Mouse (Mus musculus) gastrocnemius, postnatal 10 days (tissue): ENCODE data around the gene Nrbp1. TPM values are rescaled to one million over a fixed set of nuclear protein-coding genes. Genes with fewer than 3 reads are reported as not detected.

Source experiments
- DNase-seq: peaks from one replicate; pipeline ENCODE4 v3.0.0; 2021; ENCODE audit warnings: mixed read lengths
- long read RNA-seq, 2 experiments: library from polyadenylated mRNA; stranded (forward); transcript quantifications; one replicate each; pipeline ENCODE4 v2.0.0; 2021
- total RNA-seq, 2 experiments: library from RNA; stranded (reverse); gene quantifications; 2 replicates each; pipeline ENCODE4 v1.2.3; 2021

Gene Nrbp1
- total RNA-seq = 10 to 100 TPM; 74.7 to 76.3 TPM
- long read RNA-seq, experiment 1, transcript Nrbp1-207 (19 exons, 2,221 nt) = minor isoform, 5 of 161 reads
- long read RNA-seq, experiment 1, transcript Nrbp1-201 (18 exons, 2,203 nt) = major isoform, 127 of 161 reads
- long read RNA-seq, experiment 1, partial matches to known transcripts = 2 of 161 reads
- long read RNA-seq, experiment 1, other reads (novel, unspliced or antisense) = 27 of 161 reads
- long read RNA-seq, experiment 2, transcript Nrbp1-201 (18 exons, 2,203 nt) = major isoform, 122 of 144 reads
- long read RNA-seq, experiment 2, partial matches to known transcripts = 3 of 144 reads
- long read RNA-seq, experiment 2, other reads (novel, unspliced or antisense) = 17 of 144 reads

DNA sequence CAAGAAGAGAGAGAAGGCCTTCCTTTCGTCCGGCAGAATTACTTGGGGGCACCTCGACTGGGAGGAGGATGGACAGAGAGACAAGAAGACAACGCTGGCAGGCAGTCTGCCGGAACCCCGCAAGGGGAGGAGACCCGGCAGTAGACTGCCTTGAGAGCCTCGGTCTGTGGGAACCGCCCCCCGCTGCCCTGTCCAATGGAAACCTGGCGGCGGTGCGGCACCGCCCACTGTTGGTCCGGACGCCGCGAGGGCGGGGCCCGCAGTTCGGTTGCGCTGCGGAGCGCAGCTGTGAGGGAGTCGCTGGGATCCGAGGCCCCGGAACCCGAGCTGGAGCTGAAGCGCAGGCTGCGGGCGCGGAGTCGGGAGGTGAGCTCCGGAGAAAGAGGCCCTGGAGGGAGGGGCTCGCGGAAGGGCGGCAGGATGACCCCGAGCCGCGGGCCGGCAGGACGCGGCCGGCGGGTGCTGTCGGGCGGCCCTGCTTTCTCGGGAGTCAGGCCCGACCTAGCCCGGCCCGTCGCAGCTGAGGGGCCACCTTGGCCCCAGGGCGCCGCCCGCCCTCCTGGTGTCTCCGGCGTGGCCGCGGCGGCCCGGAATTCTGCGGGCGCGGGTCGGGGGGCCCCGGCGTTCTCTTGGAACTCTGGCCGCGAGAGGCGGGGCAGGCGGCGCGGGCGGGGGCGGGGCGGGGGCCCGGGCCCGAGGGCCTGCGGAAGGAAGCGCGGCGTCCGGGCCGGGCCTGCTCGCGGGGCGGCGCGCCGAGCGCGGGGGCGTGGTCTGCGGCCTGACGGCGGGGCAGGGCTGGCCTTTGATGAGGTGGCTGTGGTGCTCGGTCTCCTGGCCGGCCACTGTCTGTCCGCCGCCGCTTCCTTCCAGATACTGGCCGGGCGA lies at the start of gene Nrbp1, which contains the start of gene Gm9970:
Gene Nrbp1, plus strand, starts transcription at position 228 of the 885 bp plus-strand sequence.
Gene Gm9970, minus strand, starts transcription at position 596 of the 885 bp plus-strand sequence.
- DNase-seq = peak; percentile 98

DNA sequence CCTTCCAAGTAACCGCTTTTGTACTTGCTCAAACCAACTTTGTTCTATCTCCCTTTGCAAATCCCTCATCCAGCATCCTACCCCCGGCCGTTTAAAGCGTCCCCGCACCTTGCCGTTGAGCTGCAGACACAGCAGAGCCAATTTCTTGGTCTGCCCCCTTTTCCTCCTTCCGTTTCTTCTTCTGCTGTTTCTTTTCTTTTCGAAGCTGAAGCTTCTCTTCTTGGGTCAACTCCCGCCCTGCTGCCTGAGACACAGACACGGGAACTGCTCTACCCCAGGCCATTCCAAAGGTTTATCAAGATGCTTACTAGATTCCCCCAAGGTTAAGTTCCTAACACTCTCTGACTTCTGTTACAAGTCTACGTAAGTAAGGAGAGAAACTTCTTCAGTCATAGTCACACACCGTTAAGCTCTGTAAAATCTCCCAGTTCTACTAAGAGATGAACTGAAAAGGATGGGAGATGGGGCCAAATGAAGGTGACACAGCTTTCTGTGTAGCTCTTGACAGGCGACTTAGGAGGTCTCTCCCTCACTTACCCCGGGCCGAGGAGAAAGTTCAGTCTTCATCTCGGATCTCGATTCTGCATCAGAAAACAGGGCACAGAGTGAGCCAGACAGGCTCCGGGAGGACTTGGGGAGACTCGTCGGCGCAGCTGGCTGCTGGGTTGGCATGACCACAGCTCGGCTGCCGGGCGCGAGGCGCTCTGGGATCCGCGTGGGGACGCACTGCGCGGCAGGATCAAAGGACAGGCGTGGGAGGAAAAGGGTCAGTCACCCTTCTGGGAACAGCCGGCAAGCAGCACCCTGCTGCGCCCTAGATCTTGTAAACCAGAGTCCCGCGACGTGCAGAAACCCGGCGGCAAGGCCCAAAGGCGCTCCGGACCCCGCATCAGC lies 48.4 kb upstream of the Nrbp1 start:
- peak; percentile 75 for DNase-seq

DNA sequence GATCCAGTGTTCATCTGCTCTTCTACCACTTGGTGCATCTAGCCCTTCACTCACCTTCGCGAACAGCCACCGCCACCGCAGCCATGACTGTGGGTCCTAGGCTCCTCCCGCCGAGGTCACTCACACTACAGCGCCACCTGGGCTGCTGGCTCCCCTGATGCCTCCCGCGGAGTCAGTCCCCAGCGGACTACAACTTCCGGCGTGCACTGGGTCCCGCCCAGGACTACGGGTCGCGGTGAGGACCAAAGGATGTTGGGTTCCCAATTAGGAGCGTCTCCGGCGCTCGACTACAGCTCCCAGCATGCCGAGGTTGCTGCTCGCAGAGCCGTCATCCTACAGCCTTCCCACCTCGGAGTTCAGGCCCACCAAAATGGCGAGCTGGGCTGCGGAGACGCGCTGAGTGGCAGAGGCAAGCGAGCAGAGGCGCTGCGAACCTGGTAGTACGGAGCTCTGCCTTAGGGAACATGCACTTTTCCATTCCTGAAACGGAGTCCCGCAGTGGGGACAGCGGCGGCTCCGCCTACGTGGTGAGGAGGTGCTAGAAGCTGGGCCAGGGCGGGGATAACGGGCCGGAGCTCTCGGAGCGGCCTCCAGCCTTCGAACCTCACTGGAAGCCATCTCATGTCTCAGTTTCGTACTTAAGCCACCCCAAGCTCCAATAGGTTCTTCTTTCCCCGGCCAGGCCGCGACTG lies 47.6 kb upstream of the Nrbp1 start, which contains the start of the genes Snx17 and Eif2b4:
Gene Snx17, plus strand, starts transcription at position 289 of the 692 bp plus-strand sequence.
Gene Eif2b4, minus strand, starts transcription at position 492 of the 692 bp plus-strand sequence.
- DNase-seq = peak; percentile 98

DNA sequence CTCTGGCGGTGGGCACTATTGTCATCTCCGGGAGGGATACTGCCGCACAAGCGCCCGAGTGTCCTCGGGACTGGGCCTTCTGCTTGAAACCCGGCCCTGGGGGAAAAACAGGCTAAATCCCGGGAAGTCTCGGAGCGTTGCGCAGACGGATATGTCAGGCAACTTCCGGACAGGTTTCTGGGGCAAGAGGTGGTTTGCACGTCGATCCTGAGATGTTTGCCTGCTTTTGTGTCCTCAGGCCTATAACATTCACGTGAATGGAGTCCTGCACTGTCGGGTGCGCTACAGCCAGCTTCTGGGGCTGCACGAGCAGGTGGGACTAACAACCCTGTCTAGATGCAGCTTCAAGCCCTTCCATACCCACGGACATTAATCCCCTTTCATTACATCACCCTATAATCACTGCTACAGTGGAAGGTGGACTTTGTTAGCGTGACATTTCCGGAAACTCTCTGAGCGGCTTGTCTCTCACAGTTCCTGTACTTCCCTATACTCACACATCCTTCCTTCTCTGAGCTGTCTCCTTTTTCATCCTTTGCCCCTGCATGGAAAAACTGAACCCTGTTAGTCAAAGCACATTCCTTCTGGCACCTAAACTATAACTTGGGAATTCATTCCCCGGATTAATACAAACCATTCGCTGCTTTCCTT lies 46.9 kb upstream of the Nrbp1 start:
- no peak for DNase-seq

DNA sequence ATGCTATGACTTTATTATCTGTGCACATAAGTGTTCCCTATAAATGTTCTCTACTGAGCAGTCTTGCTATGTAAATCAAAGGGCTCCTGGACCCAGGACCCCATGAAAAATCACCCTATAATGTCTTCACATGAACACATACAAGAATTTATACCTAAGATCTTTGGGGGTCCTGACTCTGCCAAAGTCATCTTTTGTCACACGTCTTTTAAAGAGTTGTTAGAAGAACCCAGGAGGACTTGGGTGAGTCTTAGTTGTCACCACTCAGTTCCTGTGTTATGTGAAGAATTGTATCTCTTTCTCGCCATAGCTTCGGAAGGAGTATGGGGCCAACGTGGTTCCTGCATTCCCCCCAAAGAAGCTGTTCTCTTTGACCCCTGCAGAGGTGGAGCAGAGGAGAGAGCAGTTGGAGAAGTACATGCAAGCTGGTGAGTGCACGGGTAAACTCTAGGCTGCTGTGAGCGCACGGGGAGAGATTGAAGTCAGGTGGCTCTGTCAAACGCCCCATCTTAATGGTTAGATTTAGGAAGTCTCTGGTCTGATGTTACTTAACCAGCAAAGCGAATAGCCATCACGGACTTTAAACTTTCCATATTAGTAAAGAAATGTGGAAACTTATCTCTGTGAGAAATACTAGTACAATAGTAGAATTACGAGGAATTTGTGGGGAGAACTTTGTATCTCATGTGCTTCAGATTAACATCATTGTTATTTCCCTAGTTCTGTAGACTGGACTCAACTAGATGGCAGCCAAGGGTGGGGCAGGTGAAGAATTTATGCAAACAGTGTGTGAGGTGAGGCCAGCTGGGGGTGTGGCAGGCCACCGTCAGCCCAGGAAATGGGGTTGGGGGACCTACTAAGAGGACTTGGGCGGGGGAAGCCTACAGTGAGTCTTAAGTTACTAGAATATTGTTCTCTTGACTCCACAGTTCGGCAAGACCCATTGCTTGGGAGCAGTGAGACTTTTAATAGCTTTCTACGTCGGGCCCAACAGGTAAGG lies 45.9 kb upstream of the Nrbp1 start:
- peak; percentile 3 for DNase-seq

DNA sequence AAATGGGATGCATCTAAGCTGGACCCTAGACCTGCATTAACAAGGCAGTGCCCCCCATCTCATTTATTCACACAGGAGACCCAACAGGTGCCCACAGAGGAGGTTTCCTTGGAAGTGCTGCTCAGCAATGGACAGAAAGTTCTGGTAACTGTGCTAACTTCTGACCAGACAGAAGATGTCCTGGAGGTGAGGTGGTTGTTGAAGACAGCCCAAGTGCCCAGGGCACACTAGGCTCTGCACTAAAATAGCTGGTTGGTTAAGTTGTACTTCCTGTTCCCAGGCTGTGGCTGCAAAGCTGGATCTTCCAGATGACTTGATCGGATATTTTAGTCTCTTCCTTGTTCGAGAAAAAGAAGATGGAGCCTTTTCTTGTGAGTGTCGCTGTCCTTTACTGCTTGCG lies 45.0 kb upstream of the Nrbp1 start:
- no peak for DNase-seq

DNA sequence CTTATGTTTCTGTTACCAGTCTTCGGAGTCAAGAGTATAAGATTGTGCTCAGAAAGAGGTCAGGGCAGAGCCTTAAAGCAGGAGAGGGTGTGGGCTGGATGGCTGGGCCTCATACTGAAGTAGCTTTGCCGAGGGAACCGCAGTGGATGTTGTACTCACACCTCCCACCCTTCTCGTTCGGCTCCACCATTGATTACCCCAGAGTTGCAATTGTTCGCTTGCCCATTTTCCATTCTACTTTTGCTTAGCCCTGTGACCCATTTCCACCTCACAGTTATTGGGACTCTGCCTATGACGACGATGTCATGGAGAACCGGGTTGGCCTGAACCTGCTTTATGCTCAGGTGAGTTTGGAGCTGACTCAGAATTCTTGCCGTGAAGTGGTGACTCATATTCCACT lies 44.5 kb upstream of the Nrbp1 start:
- DNase-seq = no peak

DNA sequence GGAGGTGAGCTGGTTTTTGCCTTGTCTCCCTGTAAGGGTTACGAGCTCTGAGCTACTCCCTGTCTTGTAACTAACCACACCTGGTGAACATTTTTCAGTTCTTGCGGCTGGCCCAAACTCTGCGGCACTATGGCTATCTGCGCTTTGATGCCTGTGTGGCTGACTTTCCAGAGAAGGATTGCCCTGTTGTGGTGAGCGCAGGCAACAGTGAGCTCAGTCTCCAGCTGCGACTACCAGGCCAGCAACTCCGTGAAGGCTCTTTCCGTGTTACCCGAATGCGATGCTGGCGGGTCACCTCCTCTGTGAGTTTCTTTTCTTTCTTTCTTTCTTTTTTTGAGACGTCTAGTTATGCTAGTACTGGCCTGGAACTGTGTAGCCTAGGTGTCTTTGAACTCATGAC lies 43.6 kb upstream of the Nrbp1 start:
- peak; percentile 2 for DNase-seq

DNA sequence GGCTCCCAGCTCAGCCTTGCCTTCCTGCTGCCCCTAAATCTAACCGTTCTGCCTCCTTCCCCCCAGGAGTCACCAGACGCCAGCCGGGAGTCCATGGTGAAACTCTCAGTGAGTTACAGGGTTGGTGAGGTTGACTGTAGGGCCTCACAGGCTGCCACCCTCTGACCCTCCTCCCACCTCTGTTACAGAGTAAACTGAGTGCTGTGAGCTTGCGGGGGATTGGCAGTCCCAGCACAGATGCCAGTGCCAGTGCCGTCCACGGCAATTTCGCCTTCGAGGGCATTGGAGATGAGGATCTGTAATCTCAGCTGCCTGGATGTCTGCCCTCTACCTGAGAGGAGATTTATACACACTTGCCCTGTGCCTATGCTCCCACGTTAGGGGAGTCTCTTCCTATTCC lies 42.5 kb upstream of the Nrbp1 start:
- DNase-seq = peak; percentile 3

DNA sequence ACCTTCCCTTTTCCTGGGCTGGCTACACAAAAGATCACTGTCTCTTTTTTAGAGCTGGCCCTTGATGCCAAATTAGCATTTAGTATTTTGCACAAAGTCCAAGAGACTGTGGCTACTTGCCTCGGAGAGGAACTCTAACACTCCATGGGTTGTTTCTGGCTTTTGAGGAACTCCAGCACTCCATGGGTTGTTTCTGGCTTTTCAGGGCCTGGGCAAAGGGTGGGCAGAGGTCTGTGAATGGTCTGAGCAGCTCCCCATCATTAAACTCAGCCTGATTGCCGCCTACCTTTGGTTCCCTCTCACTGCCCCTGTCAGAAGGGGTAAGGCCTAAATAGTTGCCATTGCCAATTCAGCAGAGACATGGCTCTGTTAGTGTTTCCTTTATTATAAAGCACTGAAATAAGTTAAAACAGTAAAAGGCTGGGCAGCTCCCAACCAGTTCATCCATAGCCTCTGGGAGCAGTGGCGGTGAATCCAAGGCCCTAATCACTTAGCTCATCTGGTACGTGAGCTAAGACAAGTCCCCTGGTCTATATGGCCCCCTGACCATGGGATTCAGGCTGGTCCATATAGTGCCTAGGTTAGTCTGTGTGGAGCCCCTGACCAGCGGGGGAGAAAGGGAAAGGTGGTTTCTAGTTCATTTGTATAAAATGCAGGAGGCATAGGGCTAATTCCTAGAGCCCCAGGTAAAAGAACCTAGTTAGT lies 41.9 kb upstream of the Nrbp1 start:
- no peak for DNase-seq

DNA sequence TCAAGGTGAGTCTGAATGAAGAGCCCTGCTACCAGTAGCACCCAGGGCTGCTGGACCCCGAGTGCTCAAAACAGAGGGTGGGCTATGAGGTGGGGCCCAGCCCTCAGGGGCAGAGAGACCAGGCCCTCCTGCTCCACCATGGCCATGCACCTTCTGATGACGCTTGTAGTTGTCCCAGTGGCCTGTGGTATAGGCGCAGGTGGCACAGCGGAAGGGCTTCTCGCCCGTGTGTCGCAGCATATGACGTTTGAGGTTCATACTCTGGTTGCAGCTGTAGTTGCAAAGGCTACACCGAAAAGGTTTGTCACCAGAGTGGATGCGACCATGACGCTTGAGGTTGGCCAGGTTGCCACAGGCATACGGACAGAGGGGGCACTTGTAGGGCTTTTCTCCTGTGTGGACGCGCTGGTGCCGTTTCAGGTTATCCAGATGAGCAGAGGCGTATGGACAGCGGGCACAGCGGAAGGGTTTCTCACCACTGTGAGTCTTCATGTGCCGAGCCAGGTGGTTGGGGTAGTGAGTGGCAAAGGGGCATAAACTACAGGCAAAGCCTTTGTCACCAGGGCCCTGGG lies 41.3 kb upstream of the Nrbp1 start:
- peak; percentile 11 for DNase-seq

DNA sequence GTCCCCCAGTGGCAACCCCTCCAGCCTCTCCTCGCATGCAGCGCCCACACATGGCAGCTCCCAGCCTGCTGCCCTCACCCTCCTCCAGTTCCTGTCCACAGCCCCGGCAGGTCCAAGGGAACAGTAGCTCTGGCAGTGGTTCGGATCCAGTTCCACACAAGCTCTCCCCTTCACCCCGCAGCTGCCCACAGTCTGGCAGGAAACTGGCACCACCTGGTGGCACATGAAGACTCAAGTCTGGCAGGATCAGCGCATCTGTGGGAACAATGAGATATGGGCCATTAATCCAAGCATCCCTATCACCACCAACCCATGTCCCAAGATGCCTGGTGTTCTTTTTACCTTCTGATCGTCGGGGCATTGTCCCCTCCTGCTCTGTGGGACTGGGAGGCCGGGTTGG lies 40.8 kb upstream of the Nrbp1 start:
- DNase-seq = no peak

DNA sequence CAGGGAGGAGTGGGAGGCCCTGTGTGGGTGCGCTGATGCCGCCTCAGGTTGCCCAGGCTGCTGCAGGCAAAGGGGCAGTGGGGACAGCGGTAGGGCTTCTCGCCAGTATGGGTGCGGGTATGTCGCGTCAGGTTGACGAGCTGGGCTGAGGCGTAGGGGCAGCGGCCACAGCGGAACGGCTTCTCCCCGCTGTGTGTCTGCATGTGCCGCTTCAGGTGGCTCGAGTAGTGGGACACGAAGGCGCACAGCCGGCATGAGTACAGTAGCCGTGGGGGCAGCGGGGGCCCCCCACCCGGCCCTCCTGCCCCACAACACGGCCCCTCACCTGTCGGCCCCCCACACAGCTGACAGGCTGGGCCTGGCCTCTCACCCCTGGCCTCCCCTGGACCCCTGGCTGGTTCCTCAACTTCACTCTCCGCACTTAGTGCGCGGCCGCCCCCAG lies 40.3 kb upstream of the Nrbp1 start:
- DNase-seq = peak; percentile 40

DNA sequence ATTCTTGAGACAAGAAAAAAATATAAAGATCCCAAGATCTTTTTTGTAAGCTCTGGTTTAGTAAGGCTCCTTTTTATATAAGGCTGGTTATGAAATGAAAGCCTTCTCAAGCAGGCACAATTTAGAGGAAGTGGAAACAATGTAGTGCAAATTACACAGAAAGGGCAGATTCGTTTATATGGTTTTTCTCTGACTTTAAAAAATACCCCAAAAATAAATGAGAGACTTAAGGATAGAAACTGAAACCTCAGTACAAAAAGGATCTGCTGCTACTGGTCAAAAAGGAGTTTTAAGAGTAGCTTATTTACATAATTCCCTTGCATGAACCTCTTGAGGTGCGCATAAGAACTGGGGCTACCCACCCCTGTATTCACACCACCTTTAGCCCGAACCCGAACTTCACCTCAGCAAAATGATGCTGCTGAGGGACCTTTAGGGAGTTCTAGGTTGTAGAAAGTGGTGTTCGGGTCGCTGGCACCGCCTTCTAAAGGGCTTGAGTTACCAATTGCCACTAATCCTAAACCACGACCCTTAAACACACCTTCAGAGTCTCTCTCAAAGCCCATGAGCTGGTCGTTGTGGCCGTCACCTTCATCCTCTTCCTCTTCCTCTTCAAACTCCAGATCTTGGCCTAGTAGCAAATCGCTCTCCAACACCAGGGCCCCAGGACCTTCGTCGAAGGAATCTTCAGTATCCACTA lies 39.5 kb upstream of the Nrbp1 start:
- no peak for DNase-seq

DNA sequence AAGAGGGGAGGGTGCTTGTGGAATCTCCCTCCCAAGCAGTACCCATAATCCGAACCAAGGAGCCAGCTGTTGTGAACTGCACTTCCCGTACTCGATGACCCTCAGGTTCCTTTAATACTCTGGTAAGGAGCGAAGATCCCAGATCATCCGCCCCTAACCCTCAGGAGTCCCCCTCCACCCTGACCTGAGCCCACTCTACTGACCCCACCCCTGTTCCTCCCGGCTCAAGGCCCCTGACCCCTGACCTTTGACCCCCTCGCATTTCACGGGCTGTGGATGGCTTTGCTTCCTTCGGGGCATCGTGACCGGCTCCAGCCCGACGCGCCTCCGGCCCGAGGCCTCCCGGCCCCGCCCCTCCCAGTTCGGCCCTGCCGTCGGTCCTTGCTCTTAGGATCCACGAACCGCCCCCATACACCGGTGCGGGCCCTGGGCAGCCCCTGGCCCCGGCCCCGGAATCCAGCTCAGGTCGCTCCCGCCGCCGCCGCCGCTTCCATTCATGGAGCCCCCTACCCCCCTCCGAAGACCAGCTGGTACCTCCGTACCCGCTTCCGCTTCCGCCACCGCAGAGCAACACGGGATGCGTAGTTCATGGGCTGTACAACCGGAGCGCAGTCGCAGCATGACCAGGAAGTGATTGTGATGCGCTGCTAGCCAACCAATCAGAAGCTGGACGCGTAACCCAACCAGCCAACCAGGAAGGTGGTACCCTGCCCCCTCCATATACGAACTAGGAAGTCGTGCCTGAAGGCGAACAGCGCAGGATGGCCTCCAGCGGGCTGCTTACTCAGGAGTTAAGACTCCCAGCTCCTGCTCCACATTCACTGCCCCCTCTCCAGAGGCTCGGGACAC lies 38.7 kb upstream of the Nrbp1 start, which contains the start of gene Zfp513:
Gene Zfp513, minus strand, starts transcription at position 562 of the 849 bp plus-strand sequence.
- DNase-seq = peak; percentile 86

DNA sequence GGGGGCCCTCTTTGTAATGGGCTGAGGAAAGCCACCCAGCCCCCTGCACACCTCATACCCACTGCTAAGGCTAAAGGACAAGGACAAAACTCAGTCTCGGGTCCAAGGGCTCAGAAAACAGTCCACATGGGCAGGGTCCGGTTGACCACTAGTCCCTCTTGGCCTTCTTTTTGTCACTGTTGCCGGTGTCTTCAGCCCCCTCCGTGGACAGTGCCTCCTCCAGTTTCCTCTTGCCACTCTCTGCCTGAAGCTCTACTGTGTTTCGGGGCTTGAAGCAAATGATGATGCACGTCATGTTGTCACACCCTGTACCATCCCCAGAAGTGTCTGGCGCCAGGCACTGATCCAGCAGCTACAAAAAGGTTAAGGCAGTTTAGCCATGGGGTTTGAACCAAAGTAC lies 37.7 kb upstream of the Nrbp1 start:
- DNase-seq = peak; percentile 4

DNA sequence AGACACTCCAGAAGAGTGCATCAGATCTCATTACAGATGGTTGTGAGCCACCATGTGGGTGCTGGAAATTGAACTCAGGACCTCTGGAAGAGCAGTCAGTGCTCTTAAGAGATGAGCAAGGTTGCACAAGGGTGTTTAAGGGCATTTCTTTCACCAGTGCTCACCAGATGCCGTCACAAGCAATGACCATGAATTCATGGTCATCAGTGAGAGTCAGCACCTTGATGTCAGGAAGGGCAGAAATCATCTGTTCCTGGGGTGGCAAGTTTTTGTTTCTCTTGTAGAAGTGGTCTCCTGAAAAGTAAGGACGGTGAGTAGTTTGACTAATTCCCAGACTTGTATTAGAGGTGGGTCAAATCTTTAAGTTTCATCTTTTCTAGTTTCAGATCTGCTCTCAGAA lies 36.8 kb upstream of the Nrbp1 start:
- no peak for DNase-seq
